Mouse (Mus musculus): Measurements from ENCODE around the gene Zfp865.

GRCm38 (mm10) chr7:5060239-5060731 is 40.1 kb downstream of the Zfp865 start:
- TF ChIP-seq POLR2A (IDR thresholded peaks at IDR 0.05; ENCODE audit: low read depth, low read length) (no peak), CTCF (IDR thresholded peaks at IDR 0.05; ENCODE audit: extremely low read depth, insufficient read length, insufficient replicate concordance, low read depth, low read length) (peak; percentile 72)
